8 mouse cellular contexts compared by ENCODE assay signal in the genomic region with DNA sequence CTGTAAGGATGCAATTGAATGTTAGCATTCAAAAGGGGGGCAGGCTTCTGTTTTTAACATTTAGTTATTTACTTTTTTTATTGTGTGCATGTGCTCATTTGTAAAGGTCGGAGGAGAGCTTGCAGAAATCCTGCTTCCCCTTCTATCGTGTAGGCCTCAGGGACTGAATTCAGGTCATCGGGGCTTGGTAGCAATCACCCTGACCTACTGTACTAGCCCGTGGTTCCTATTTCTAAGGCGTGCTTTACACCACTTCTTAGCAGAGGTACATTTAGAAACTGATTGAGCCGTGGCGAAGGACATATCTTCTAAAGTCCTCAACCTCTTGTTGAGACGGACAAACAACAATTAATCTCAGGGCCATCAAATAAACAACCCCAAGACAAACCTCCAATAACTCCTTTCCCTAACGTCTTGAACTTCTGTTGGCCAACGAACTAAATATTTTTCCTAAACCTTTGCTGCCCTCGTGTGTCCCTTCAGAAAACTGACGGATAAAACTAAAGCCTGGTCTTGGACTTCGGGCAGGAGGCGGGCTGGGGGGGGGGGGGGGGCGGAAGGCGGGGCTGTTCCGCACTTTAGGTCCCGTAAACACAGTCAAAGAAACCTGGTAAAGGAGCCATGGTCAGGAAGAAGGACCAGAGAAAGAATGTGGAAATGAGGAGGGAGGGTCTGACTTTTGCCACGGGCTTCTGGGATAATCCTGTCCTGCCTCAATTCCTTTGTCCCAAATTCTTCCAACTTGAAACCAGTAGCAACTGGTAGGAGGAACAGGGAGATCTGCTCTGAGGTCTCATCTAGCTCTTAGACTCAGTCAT. TPM values are rescaled to one million over a fixed set of nuclear protein-coding genes. Genes with fewer than 3 reads are reported as not detected.
A peak's percentile ranks its signal among the peaks of the same experiment; 100 is the strongest.
DNase-seq lines count a peak whose midpoint lies in the region; ATAC-seq lines count a peak whose summit lies in the region.

No protein-coding gene starts in this region.

- H3K4me2 ChIP-seq in forebrain, embryonic 16.5 days (ENCODE audit: low read length) = no peak overlapping the region
- peak overlapping the region; percentile 56 for H3K4me2 ChIP-seq in limb, embryonic 13.5 days (replicated peaks)

- peaks cover 10% of the 10 kb centered on the region for H3K4me1 ChIP-seq in forebrain, embryonic 10.5 days
- peaks cover 3% of the 10 kb centered on the region; the same call in 1 of the 2 replicates for H3K4me1 ChIP-seq in forebrain, embryonic 16.5 days (replicated peaks; ENCODE audit: control insufficient read depth, insufficient read depth, low read length)
- peaks cover 11% of the 10 kb centered on the region for H3K4me1 ChIP-seq in limb, embryonic 13.5 days

- 16% methylated on average over 19 of the region's 19 CpGs for WGBS in forebrain, embryonic 10.5 days
- 20% methylated on average over 19 of the region's 19 CpGs for WGBS in forebrain, embryonic 16.5 days
- WGBS in limb, embryonic 13.5 days = 11% methylated on average over 19 of the region's 19 CpGs

- no peak overlapping the region for H3K27ac ChIP-seq in forebrain, embryonic 10.5 days
- H3K27ac ChIP-seq in forebrain, embryonic 16.5 days (ENCODE audit: low read length) = no peak overlapping the region
- H3K27ac ChIP-seq in limb, embryonic 13.5 days = no peak overlapping the region

- peaks cover 8% of the 10 kb centered on the region; the same call in 1 of the 2 replicates for H3K9me3 ChIP-seq in forebrain, embryonic 10.5 days
- H3K9me3 ChIP-seq in forebrain, embryonic 16.5 days (ENCODE audit: control insufficient read depth, low read length) = peaks cover 6% of the 10 kb centered on the region
- 0 out of 2 replicates have a peak, but pooled peaks cover 5% of the 10 kb centered on the region for H3K9me3 ChIP-seq in limb, embryonic 13.5 days

- peaks cover 60% of the 10 kb centered on the region for H3K27me3 ChIP-seq in forebrain, embryonic 10.5 days (ENCODE audit: poor library complexity, severe bottlenecking)
- peaks cover 33% of the 10 kb centered on the region for H3K27me3 ChIP-seq in forebrain, embryonic 16.5 days (replicated peaks; ENCODE audit: control insufficient read depth, insufficient read depth, low read length)
- H3K27me3 ChIP-seq in limb, embryonic 13.5 days = peaks cover 34% of the 10 kb centered on the region

- no peaks in the 10 kb centered on the region for H3K36me3 ChIP-seq in forebrain, embryonic 10.5 days (replicated peaks)
- H3K36me3 ChIP-seq in forebrain, embryonic 16.5 days (ENCODE audit: control insufficient read depth, insufficient read depth) = no peaks in the 10 kb centered on the region
- H3K36me3 ChIP-seq in limb, embryonic 13.5 days = no peaks in the 10 kb centered on the region

- peak; percentile 42 for DNase-seq in forebrain, embryonic 10.5 days (ENCODE audit: extremely low spot score, low spot score)
- peak; percentile 5 for DNase-seq in MN1 (ENCODE audit: low spot score)
- DNase-seq in forelimb bud, embryonic 11.5 days (ENCODE audit: low read depth, low spot score) = peak; percentile 80
- DNase-seq in retina, postnatal 1 day = peak; percentile 83
- DNase-seq in frontal cortex, postnatal 10 days (ENCODE audit: low spot score in 2 of 2) = no peak
- DNase-seq in spleen, postnatal 36 days (ENCODE audit: low spot score in 2 of 2) = no peak

- peak overlapping the region; percentile 31; the same call in 1 of the 2 replicates for H3K4me3 ChIP-seq in forebrain, embryonic 10.5 days
- no peak overlapping the region for H3K4me3 ChIP-seq in forebrain, embryonic 16.5 days (replicated peaks; ENCODE audit: low read length)
- 0 out of 2 replicates have a peak overlapping the region, but pooled peaks have one; percentile 13 for H3K4me3 ChIP-seq in limb, embryonic 13.5 days

- ATAC-seq in forebrain, embryonic 16.5 days = no peak
- no peak for ATAC-seq in limb, embryonic 13.5 days (ENCODE audit: low FRiP score, low read depth)

- no peak overlapping the region for H3K9ac ChIP-seq in forebrain, embryonic 16.5 days (replicated peaks; ENCODE audit: low read depth, low read length)
- H3K9ac ChIP-seq in limb, embryonic 13.5 days = no peak overlapping the region

RNA-seq across cellular contexts. Expression of gene Tfap2a, which starts 10.8 kb away (rescaled TPM):
- polyA plus RNA-seq in forebrain, embryonic 10.5 days (2016; fragmentation: Nextera tagmentation; extraction: Ambion mirVana) = 5.1 and 5.3 TPM in 2 replicates
- polyA plus RNA-seq in forebrain, embryonic 16.5 days (2015; fragmentation: Nextera tagmentation; extraction: Ambion mirVana) = 0.41 and 0.55 TPM in 2 replicates
- 8.3 and 9.5 TPM in 2 replicates for polyA plus RNA-seq in limb, embryonic 13.5 days (2015; fragmentation: Nextera tagmentation; extraction: Ambion mirVana)

Comparison
In these comparisons a context has a peak if more than half of its experiments do, and no peak if none do; other contexts are left out.
1. DNase-seq: peak in forebrain, embryonic 10.5 days (single experiment), MN1 (single experiment), forelimb bud, embryonic 11.5 days (single experiment) and retina, postnatal 1 day (single experiment); none in frontal cortex, postnatal 10 days (0 of 2) and spleen, postnatal 36 days (0 of 2).